Mouse (Mus musculus) mouse embryonic stem cell (cell line): ENCODE measurements at regions not wholly inside any gene's neighbourhood (a gene's known extent, or its start where the extent isn't known, plus 50 kb on each side); places are given as distances from the start of the nearest gene placed in this dataset.

ENCODE experiments used
- in situ Hi-C, 2 experiments: fragments of 300-500 bp; cut with MboI; formaldehyde crosslinking; loops; 1 replicate in 1 of 2; 3 replicates in 1 of 2; pipeline ENCODE4 v1.14.3; 2019 to 2020; ENCODE audit warnings: low sequenced_read_pairs in 2 of 2, low pct_unique_long_range_greater_than_20kb in 1 of 2, mixed read lengths in 1 of 2; ENCODE audit not compliant: unreplicated experiment in 1 of 2

- in situ Hi-C loops, result no loop called here
Measured at GRCm38 (mm10) chr17:84006748-84007147, 159.0 kb upstream of the Haao start.

GRCm38 (mm10) chr17:84004237-84004636, 156.5 kb upstream of the Haao start:
- in situ Hi-C loops, result no loop called here

GRCm38 (mm10) chr17:84003489-84004234, 155.9 kb upstream of the Haao start:
- in situ Hi-C loops, result no loop called here

- in situ Hi-C loops, result no loop called here
Measured at GRCm38 (mm10) chr17:84002939-84003338, 155.2 kb upstream of the Haao start.

GRCm38 (mm10) chr17:84002327-84002726, 154.6 kb upstream of the Haao start:
- in situ Hi-C loops, result no loop called here

GRCm38 (mm10) chr17:84000115-84000514, 152.4 kb upstream of the Haao start:
- in situ Hi-C loops, result no loop called here

GRCm38 (mm10) chr17:83998972-83999545, 151.3 kb upstream of the Haao start:
- in situ Hi-C loops, result no loop called here

- in situ Hi-C loops, result no loop called here
Measured at GRCm38 (mm10) chr17:83998341-83998740, 150.6 kb upstream of the Haao start.

- in situ Hi-C loops, result no loop called here
Measured at GRCm38 (mm10) chr17:83997778-83998177, 150.0 kb upstream of the Haao start.

GRCm38 (mm10) chr17:83993028-83993427, 145.3 kb upstream of the Haao start:
- in situ Hi-C loops, result no loop called here

- in situ Hi-C loops, result no loop called here
Measured at GRCm38 (mm10) chr17:83990421-83991365, 142.9 kb upstream of the Haao start.

- in situ Hi-C loops, result no loop called here
Measured at GRCm38 (mm10) chr17:83988897-83989296, 141.1 kb upstream of the Haao start.

GRCm38 (mm10) chr17:83988165-83988564, 140.4 kb upstream of the Haao start:
- in situ Hi-C loops, result no loop called here

GRCm38 (mm10) chr17:83987683-83988082, 139.9 kb upstream of the Haao start:
- in situ Hi-C loops, result no loop called here

GRCm38 (mm10) chr17:83985916-83986578, 138.3 kb upstream of the Haao start:
- in situ Hi-C loops, result no loop called here

- in situ Hi-C loops, result no loop called here
Measured at GRCm38 (mm10) chr17:83985333-83985790, 137.6 kb upstream of the Haao start.

- in situ Hi-C loops, result no loop called here
Measured at GRCm38 (mm10) chr17:83983837-83984388, 136.2 kb upstream of the Haao start.

- in situ Hi-C loops, result no loop called here
Measured at GRCm38 (mm10) chr17:83983070-83983836, 135.5 kb upstream of the Haao start.
